ENCODE assay signal across 9 mouse cellular contexts in the genomic region with DNA sequence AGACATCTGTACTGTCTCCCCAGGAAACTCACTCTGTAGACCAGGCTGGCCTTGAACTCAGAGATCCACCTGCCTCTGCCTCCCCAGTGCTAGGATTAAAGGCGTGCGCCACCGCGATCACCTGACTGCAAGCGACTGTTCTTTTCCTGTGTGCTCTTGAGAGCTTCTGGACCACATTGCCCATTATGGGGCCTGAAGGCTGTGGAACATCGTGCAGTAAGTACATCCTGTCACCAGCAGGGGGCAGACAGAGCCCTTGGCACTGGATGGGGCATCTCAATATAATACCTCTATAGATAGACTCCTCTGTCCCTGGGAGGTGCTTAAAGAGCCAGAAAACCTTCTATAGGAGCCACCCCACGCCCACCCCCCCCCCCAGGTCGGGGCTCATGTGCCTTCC. TPM values are rescaled to one million over a fixed set of nuclear protein-coding genes. Genes with fewer than 3 reads are reported as not detected.
A peak's percentile ranks its signal among the peaks of the same experiment; 100 is the strongest.
DNase-seq lines count a peak whose midpoint lies in the region; ATAC-seq and TF ChIP-seq lines count a peak whose summit lies in the region.
"Had no signal": no experiment of that assay in that cellular context is flagged by ENCODE, and none has a peak within 500 bp of the region (broad histone marks: within the 10 kb centered on the region; RNA-seq: fewer than 3 reads in every experiment).

No protein-coding gene starts in this region.

- 41% methylated on average over 8 of the region's 8 CpGs for WGBS in kidney, embryonic 14.5 days

- H3K9me3 ChIP-seq in kidney, embryonic 14.5 days (ENCODE audit: control insufficient read depth, low read length): no peaks in the 10 kb centered on the region
- H3K9me3 ChIP-seq: embryonic facial prominence, embryonic 15.5 days had no signal

- peak; percentile 78; the same call in 1 of the 2 replicates for TF ChIP-seq CTCF in testis, adult 2 months (IDR thresholded peaks at IDR 0.05; ENCODE audit: control insufficient read depth, insufficient read depth, insufficient replicate concordance, low read depth, low read length)

- no peak for TF ChIP-seq POLR2A in testis, adult 2 months (IDR thresholded peaks at IDR 0.05; ENCODE audit: control insufficient read depth, low read depth, low read length)

- H3K27me3 ChIP-seq in kidney, embryonic 14.5 days (ENCODE audit: control insufficient read depth, insufficient read depth, low read length): no peaks in the 10 kb centered on the region
- H3K27me3 ChIP-seq in testis, adult 2 months (ENCODE audit: control insufficient read depth, insufficient read depth, low read length): no peaks in the 10 kb centered on the region
- H3K27me3 ChIP-seq: embryonic facial prominence, embryonic 15.5 days had no signal

- H3K4me2 ChIP-seq in kidney, embryonic 14.5 days (replicated peaks; ENCODE audit: low read depth, low read length): no peak overlapping the region
- H3K4me2 ChIP-seq: embryonic facial prominence, embryonic 15.5 days had no signal

- ATAC-seq in kidney, embryonic 14.5 days (ENCODE audit: low FRiP score, low TSS enrichment): peak; percentile 71; the same call in 1 of the 2 replicates

- H3K4me1 ChIP-seq in kidney, embryonic 14.5 days (ENCODE audit: control insufficient read depth, insufficient read depth, low read length): no peaks in the 10 kb centered on the region
- H3K4me1 ChIP-seq in testis, adult 2 months (ENCODE audit: control insufficient read depth, insufficient read depth, low read length): no peaks in the 10 kb centered on the region
- H3K4me1 ChIP-seq: embryonic facial prominence, embryonic 15.5 days had no signal

- DNase-seq in 416B (ENCODE audit: low read depth) (peak; percentile 92), liver (peak; percentile 83)
- DNase-seq in adrenal gland, adult 18-20 months (ENCODE audit: low spot score in 2 of 2): peak; percentile 75 to 76
- DNase-seq in embryo, embryonic 10.5 days (ENCODE audit: low spot score): peak; percentile 90
- peak; percentile 61 to 73 for DNase-seq in gastrocnemius, postnatal 4 days (ENCODE audit: low spot score in 2 of 2)
- peak; percentile 66 to 80 for DNase-seq in natural killer cell, adult 2 months (ENCODE audit: low spot score in 2 of 2)

- no peak overlapping the region for H3K27ac ChIP-seq in kidney, embryonic 14.5 days (ENCODE audit: low read depth, low read length)
- no peak overlapping the region for H3K27ac ChIP-seq in testis, adult 2 months (ENCODE audit: control insufficient read depth, insufficient read depth, low read depth, low read length)
- H3K27ac ChIP-seq: embryonic facial prominence, embryonic 15.5 days had no signal

- no peak overlapping the region for H3K9ac ChIP-seq in kidney, embryonic 14.5 days (ENCODE audit: low read depth, low read length)
- H3K9ac ChIP-seq: embryonic facial prominence, embryonic 15.5 days had no signal

- no peaks in the 10 kb centered on the region for H3K36me3 ChIP-seq in kidney, embryonic 14.5 days (ENCODE audit: control insufficient read depth, insufficient read depth, low read length)
- H3K36me3 ChIP-seq in testis, adult 2 months (ENCODE audit: control insufficient read depth, insufficient read depth, low read length): no peaks in the 10 kb centered on the region
- H3K36me3 ChIP-seq: embryonic facial prominence, embryonic 15.5 days had no signal

- H3K4me3 ChIP-seq in kidney, embryonic 14.5 days (ENCODE audit: low read length): no peak overlapping the region
- H3K4me3 ChIP-seq in testis, adult 2 months (ENCODE audit: control insufficient read depth, low read depth, low read length): no peak overlapping the region
- H3K4me3 ChIP-seq: embryonic facial prominence, embryonic 15.5 days had no signal

RNA-seq across cellular contexts. Expression of a gene that starts 12.8 kb away (rescaled TPM):
- total RNA-seq in adrenal gland, adult 18-20 months (2021): under 1 TPM; 0.22 to 0.99 TPM
- 10 to 100 TPM; 54.8 to 65.3 TPM for total RNA-seq in gastrocnemius, postnatal 4 days (2021)
- 1.1 and 1.2 TPM in 2 replicates for polyA plus RNA-seq in kidney, embryonic 14.5 days (2014; fragmentation: Nextera tagmentation; extraction: Ambion mirVana)
- polyA plus RNA-seq in testis, adult 2 months (2012; rRNA removed): 0.12 and 0.14 TPM in 2 replicates

RNA-seq across cellular contexts. Expression of a gene that starts 59.7 kb away (rescaled TPM):
- total RNA-seq in adrenal gland, adult 18-20 months (2021): 10 to 100 TPM; 42.0 to 76.0 TPM
- total RNA-seq in gastrocnemius, postnatal 4 days (2021): 10 to 100 TPM; 15.4 to 18.8 TPM
- polyA plus RNA-seq in kidney, embryonic 14.5 days (2014; fragmentation: Nextera tagmentation; extraction: Ambion mirVana): 16.1 and 20.2 TPM in 2 replicates
- polyA plus RNA-seq in testis, adult 2 months (2012; rRNA removed): 18.6 and 21.8 TPM in 2 replicates

Comparison
In these comparisons a context has a peak if more than half of its experiments do, and no peak if none do; other contexts are left out.
1. RNA of a gene that starts 12.8 kb away (total RNA-seq): 54.8 to 65.3 TPM in gastrocnemius, postnatal 4 days; 0.22 to 0.99 TPM in adrenal gland, adult 18-20 months; every median in the first group is over 10 times any median in the second.
2. Peak in every context shown above with its lines, with median percentiles within 50 percentile points of each other: DNase-seq.